Mouse (Mus musculus) kidney, postnatal 0 days (tissue): ENCODE data around the gene Psma7. TPM values are rescaled to one million over a fixed set of nuclear protein-coding genes. Genes with fewer than 3 reads are reported as not detected.

ENCODE experiments used
- ATAC-seq: fragments of 200-750 bp; cut with Nextera tagmentation; replicated peaks from 2 replicates; pipeline ENCODE4 v1.8.0; 2017; ENCODE audit warnings: low read depth, moderate number of reproducible peaks, moderate TSS enrichment, moderate library complexity; ENCODE audit not compliant: low FRiP score
- DNase-seq: peaks from one replicate; pipeline ENCODE4 v3.0.0-alpha.2; 2016; ENCODE audit warnings: low spot score
- H3K27ac ChIP-seq: fragments of 300-500 bp; sonication (generic); 2 replicates; pipeline ENCODE4 v1.5.1; 2014; ENCODE audit warnings: mild to moderate bottlenecking
- H3K27me3 ChIP-seq: fragments of 300-500 bp; sonication (generic); 2 replicates; pipeline ENCODE4 v1.6.1; 2014; ENCODE audit warnings: low read length, mixed read lengths; ENCODE audit not compliant: insufficient read depth
- H3K36me3 ChIP-seq: fragments of 300-500 bp; sonication (generic); 2 replicates; pipeline ENCODE4 v1.6.1; 2014; ENCODE audit warnings: low read length, mixed read lengths; ENCODE audit not compliant: insufficient read depth
- H3K4me1 ChIP-seq: fragments of 300-500 bp; sonication (generic); replicated peaks from 2 replicates; pipeline ENCODE4 v1.6.1; 2014; ENCODE audit warnings: antibody characterized with exemption, low read length, mixed read lengths; ENCODE audit not compliant: insufficient read depth
- H3K4me2 ChIP-seq: fragments of 300-500 bp; sonication (generic); 2 replicates; pipeline ENCODE4 v1.6.1; 2014; ENCODE audit warnings: mild to moderate bottlenecking, low read length, moderate library complexity, mixed read lengths
- H3K4me3 ChIP-seq: fragments of 300-500 bp; sonication (generic); replicated peaks from 2 replicates; pipeline ENCODE4 v1.5.1; 2014; ENCODE audit warnings: low read depth, low read length
- H3K9ac ChIP-seq: fragments of 300-500 bp; sonication (generic); 2 replicates; pipeline ENCODE4 v1.6.1; 2014; ENCODE audit warnings: low read depth, low read length
- H3K9me3 ChIP-seq: fragments of 300-500 bp; sonication (generic); replicated peaks from 2 replicates; pipeline ENCODE4 v1.6.1; 2016; ENCODE audit warnings: low read length, inconsistent platforms, mixed read lengths
- CTCF ChIP-seq: IDR thresholded peaks from 2 replicates; pipeline ENCODE4 v1.5.1; 2016; ENCODE audit warnings: antibody characterized with exemption, low read depth, mild to moderate bottlenecking, moderate library complexity
- WGBS: fragments of 180-500 bp; shearing (Covaris S2); extraction: QIAGEN DNeasy Blood & Tissue Kit; methylation state at CpG from one replicate; pipeline ENCODE4 v1.1.7; 2014; 5-methylcytosine and 5-hydroxymethylcytosine counted together
- polyA plus RNA-seq: library from polyadenylated mRNA; unstranded; fragments of >200 nt; fragmentation: Nextera tagmentation; extraction: Ambion mirVana; gene quantifications from 2 replicates; pipeline ENCODE4 v1.2.1, GENCODE M21; 2015

Gene Psma7
- 641 and 676 TPM in 2 replicates for polyA plus RNA-seq

- Histone ChIP-seq H3K4me3 (peak within 1 kb of the TSS; percentile 93), H3K27me3 (no peaks in the 10 kb centered on the region), H3K36me3 (peaks cover 21% of the 10 kb centered on the region), H3K4me1 (peaks cover 6% of the 10 kb centered on the region; the same call in 1 of the 2 replicates), H3K9me3 (no peaks in the 10 kb centered on the region), H3K9ac (peak within 1 kb of the TSS; percentile 84), H3K4me2 (peak within 1 kb of the TSS; percentile 65), H3K27ac (peak within 1 kb of the TSS; percentile 95)
- WGBS = under 1% methylated on average over 64 of the region's 78 CpGs
- TF ChIP-seq CTCF = peak; percentile 37; the same call in 1 of the 2 replicates
- ATAC-seq = peak; percentile 93
- DNase-seq = peak; percentile 93
Measured at GRCm38 (mm10) chr2:180042256-180042857, at the start of gene Psma7, which contains the start of gene Ss18l1. Gene Psma7, minus strand, starts transcription at chr2:180042433. Gene Ss18l1, plus strand, starts transcription at chr2:180042509.

GRCm38 (mm10) chr2:180090285-180090684, 48.1 kb upstream of the Psma7 start:
- Histone ChIP-seq H3K4me3 (no peak overlapping the region), H3K4me1 (no peaks in the 10 kb centered on the region), H3K9ac (no peak overlapping the region), H3K36me3 (0 out of 2 replicates have a peak, but pooled peaks cover 4% of the 10 kb centered on the region), H3K9me3 (no peaks in the 10 kb centered on the region), H3K27me3 (no peaks in the 10 kb centered on the region), H3K4me2 (no peak overlapping the region), H3K27ac (no peak overlapping the region)
- DNase-seq (no peak), ATAC-seq (no peak; the same call in 1 of the 2 replicates)
- WGBS = 30% methylated on average over 11 of the region's 11 CpGs
- no peak for TF ChIP-seq CTCF

- Histone ChIP-seq H3K9me3 (no peaks in the 10 kb centered on the region), H3K36me3 (0 out of 2 replicates have a peak, but pooled peaks cover 4% of the 10 kb centered on the region), H3K27ac (no peak overlapping the region), H3K9ac (no peak overlapping the region), H3K4me2 (no peak overlapping the region), H3K4me1 (no peaks in the 10 kb centered on the region), H3K27me3 (no peaks in the 10 kb centered on the region), H3K4me3 (no peak overlapping the region)
- WGBS = 90% methylated on average over 4 of the region's 4 CpGs
- ATAC-seq (no peak), DNase-seq (no peak)
- TF ChIP-seq CTCF = peak; percentile 30; the same call in 1 of the 2 replicates
Measured at GRCm38 (mm10) chr2:180087472-180087871, 45.2 kb upstream of the Psma7 start.

GRCm38 (mm10) chr2:180086637-180087027, 44.4 kb upstream of the Psma7 start:
- 81% methylated on average over 5 of the region's 5 CpGs for WGBS
- no peak overlapping the region for H3K4me2 ChIP-seq
- no peak overlapping the region for H3K4me3 ChIP-seq
- no peaks in the 10 kb centered on the region for H3K27me3 ChIP-seq
- 0 out of 2 replicates have a peak, but pooled peaks have one; percentile 5 for ATAC-seq
- H3K4me1 ChIP-seq = no peaks in the 10 kb centered on the region
- no peak for DNase-seq
- H3K36me3 ChIP-seq = 0 out of 2 replicates have a peak, but pooled peaks cover 4% of the 10 kb centered on the region
- H3K9me3 ChIP-seq = no peaks in the 10 kb centered on the region
- no peak overlapping the region for H3K9ac ChIP-seq
- H3K27ac ChIP-seq = no peak overlapping the region
- TF ChIP-seq CTCF = no peak

- H3K4me2 ChIP-seq = no peak overlapping the region
- no peak for TF ChIP-seq CTCF
- H3K36me3 ChIP-seq = 0 out of 2 replicates have a peak, but pooled peaks cover 4% of the 10 kb centered on the region
- 51% methylated on average over 16 of the region's 16 CpGs for WGBS
- no peak for DNase-seq
- H3K9ac ChIP-seq = no peak overlapping the region
- no peaks in the 10 kb centered on the region for H3K27me3 ChIP-seq
- ATAC-seq = 0 out of 2 replicates have a peak, but pooled peaks have one; percentile 12
- H3K4me3 ChIP-seq = no peak overlapping the region
- no peak overlapping the region for H3K27ac ChIP-seq
- no peaks in the 10 kb centered on the region for H3K9me3 ChIP-seq
- H3K4me1 ChIP-seq = no peaks in the 10 kb centered on the region
Measured at GRCm38 (mm10) chr2:180085926-180086636, 43.8 kb upstream of the Psma7 start.

- WGBS = 26% methylated on average over 3 of the region's 3 CpGs
- no peaks in the 10 kb centered on the region for H3K9me3 ChIP-seq
- H3K4me3 ChIP-seq = no peak overlapping the region
- peak; percentile 44 for DNase-seq
- ATAC-seq = no peak
- H3K27me3 ChIP-seq = no peaks in the 10 kb centered on the region
- H3K36me3 ChIP-seq = 0 out of 2 replicates have a peak, but pooled peaks cover 4% of the 10 kb centered on the region
- no peak for TF ChIP-seq CTCF
- H3K4me1 ChIP-seq = no peaks in the 10 kb centered on the region
- H3K27ac ChIP-seq = no peak overlapping the region
- H3K9ac ChIP-seq = no peak overlapping the region
- H3K4me2 ChIP-seq = no peak overlapping the region
Measured at GRCm38 (mm10) chr2:180084565-180084964, 42.3 kb upstream of the Psma7 start.
